Mouse (Mus musculus): ENCODE results near the gene Prune2.

DNA sequence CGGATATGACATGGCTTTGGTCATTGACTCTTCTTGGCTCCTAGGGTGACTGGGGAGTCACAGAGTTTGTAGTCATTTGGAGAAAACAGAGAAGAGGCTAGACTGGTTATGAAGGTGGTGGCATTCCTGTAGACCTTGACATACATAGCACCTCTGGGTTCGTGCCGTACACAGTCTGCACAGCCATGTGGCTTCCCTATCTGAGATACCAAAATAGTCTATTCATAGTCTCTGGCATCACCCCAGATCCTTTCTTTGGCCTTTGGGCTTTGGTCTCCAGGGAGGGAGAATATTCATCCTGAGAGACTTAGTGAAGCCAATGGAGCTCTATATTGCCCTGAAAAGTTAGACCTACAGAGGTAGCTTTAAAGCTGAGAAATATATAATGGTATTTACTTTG is 5.1 kb downstream of the Prune2 start:
- TF ChIP-seq CTCF (IDR thresholded peaks at IDR 0.05; ENCODE audit: low read depth), result no peak
- TF ChIP-seq EP300 (IDR thresholded peaks at IDR 0.05; ENCODE audit: low read depth), result no peak

All from liver, postnatal 0 days (tissue).